Mouse (Mus musculus) inflammation-experienced regulatory T-cells, adult 16 weeks (primary cell): Measurements from ENCODE around the gene 0610040J01Rik. TPM values are rescaled to one million over a fixed set of nuclear protein-coding genes. Genes with fewer than 3 reads are reported as not detected.

Source experiments
- polyA plus RNA-seq: library from polyadenylated mRNA; unstranded; fragments of 100-300 nt; shearing (Covaris generic); gene quantifications from one replicate; pipeline ENCODE4 v1.2.1, GENCODE M21; 2017

0610040J01Rik gene
- 0.55 TPM for polyA plus RNA-seq

GRCm38 (mm10) chr5:63811819-63812508 lies at the start of gene 0610040J01Rik:
TSS of gene 0610040J01Rik (plus strand) at chr5:63812363.

Other genes with a start within 250 kb of the 0610040J01Rik start
- gene Nwd2, start 163.3 kb upstream of the 0610040J01Rik start, polyA plus RNA-seq = not detected
- gene Rell1, start 156.5 kb downstream of the 0610040J01Rik start, polyA plus RNA-seq = 14.5 TPM